Mouse (Mus musculus) small intestine, adult 2 months (tissue): ENCODE measurements around the gene Trafd1.

Experiments used
- CTCF ChIP-seq: fragments of 200-500 bp; IDR thresholded peaks from 2 replicates; pipeline ENCODE4 v1.5.1; 2012; ENCODE audit warnings: low read depth, mild to moderate bottlenecking, control low read depth, inconsistent platforms, low read length, moderate library complexity, mixed read lengths; ENCODE audit not compliant: insufficient replicate concordance, insufficient read length; ENCODE audit errors: extremely low read depth
- POLR2A ChIP-seq: fragments of 200-500 bp; IDR thresholded peaks from 2 replicates; pipeline ENCODE4 v1.6.1; 2012; ENCODE audit warnings: low read depth, mild to moderate bottlenecking, control low read depth, inconsistent platforms, low read length, moderate library complexity

- TF ChIP-seq CTCF, result no peak
- TF ChIP-seq POLR2A, result no peak
Measured at GRCm38 (mm10) chr5:121336009-121336408, 49.4 kb downstream of the Trafd1 start.
